Mouse (Mus musculus) ES-E14 (cell line): ENCODE measurements around the gene Slc30a3. TPM values are rescaled to one million over a fixed set of nuclear protein-coding genes. Genes with fewer than 3 reads are reported as not detected.

Experiments used
- DNase-seq: peaks from one replicate; pipeline ENCODE4 v3.0.0-alpha.2; 2013; ENCODE audit warnings: low read depth, low spot score
- H3K27ac ChIP-seq: 2 replicates; pipeline ENCODE4 v1.5.1; 2012; ENCODE audit warnings: low read depth, mild to moderate bottlenecking, low read length, moderate library complexity, mixed read lengths; ENCODE audit not compliant: poor library complexity, insufficient read depth, severe bottlenecking
- H3K36me3 ChIP-seq: 2 replicates; pipeline ENCODE4 v1.6.1; 2012; ENCODE audit warnings: mild to moderate bottlenecking, low read length, moderate library complexity, mixed read lengths; ENCODE audit not compliant: control insufficient read depth, poor library complexity, insufficient read depth, severe bottlenecking
- H3K4me1 ChIP-seq, 2 experiments: fragments of 150-350 bp in 1 of 2; sonication (generic) in 1 of 2; 2 replicates each; pipeline ENCODE4 v1.6.1; 2012; ENCODE audit warnings: low read length in 2 of 2, mild to moderate bottlenecking in 1 of 2, mixed read lengths in 1 of 2; ENCODE audit not compliant: control insufficient read depth in 2 of 2, insufficient read depth in 2 of 2, poor library complexity in 1 of 2
- H3K4me3 ChIP-seq, 2 experiments: fragments of 150-350 bp in 1 of 2; sonication (generic) in 1 of 2; 2 replicates each; pipeline ENCODE4 v1.5.1; 2012; ENCODE audit warnings: low read length in 2 of 2, low read depth in 1 of 2, mild to moderate bottlenecking in 1 of 2, mixed read lengths in 1 of 2; ENCODE audit not compliant: insufficient read depth in 1 of 2, poor library complexity in 1 of 2, severe bottlenecking in 1 of 2
- H3K9ac ChIP-seq: 2 replicates; pipeline ENCODE4 v1.6.1; 2012; ENCODE audit warnings: low read depth, mild to moderate bottlenecking, low read length, mixed read lengths; ENCODE audit not compliant: poor library complexity, insufficient read depth, severe bottlenecking
- H3K9me3 ChIP-seq: fragments of 150-350 bp; sonication (generic); 2 replicates; pipeline ENCODE4 v1.6.1; 2012; ENCODE audit warnings: low read depth, mild to moderate bottlenecking, low read length; ENCODE audit not compliant: control insufficient read depth, insufficient read depth
- CHD2 ChIP-seq: IDR thresholded peaks from 2 replicates; pipeline ENCODE4 v1.6.1; 2014; ENCODE audit warnings: mild to moderate bottlenecking, low read depth, low read length, inconsistent platforms
- HCFC1 ChIP-seq: IDR thresholded peaks from 2 replicates; pipeline ENCODE4 v1.6.1; 2012; ENCODE audit warnings: low read length, inconsistent platforms, borderline replicate concordance; ENCODE audit not compliant: insufficient read depth
- MAFK ChIP-seq: IDR thresholded peaks from 2 replicates; pipeline ENCODE4 v1.6.1; 2014; ENCODE audit warnings: mild to moderate bottlenecking, low read depth, low read length, inconsistent platforms; ENCODE audit not compliant: insufficient read depth
- ZC3H11A ChIP-seq: IDR thresholded peaks from 2 replicates; pipeline ENCODE4 v1.6.1; 2012; ENCODE audit warnings: low read depth, mild to moderate bottlenecking, inconsistent platforms, low read length, borderline replicate concordance
- ZNF384 ChIP-seq: IDR thresholded peaks from 2 replicates; pipeline ENCODE4 v1.6.1; 2012; ENCODE audit warnings: low read depth, low read length, inconsistent platforms
- in situ Hi-C, 2 experiments: fragments of 600-800 bp; cut with MboI; formaldehyde crosslinking; loops; one replicate each; pipeline ENCODE4 v1.15.1; 2025; ENCODE audit warnings: low sequenced_read_pairs in 2 of 2, inconsistent platforms in 1 of 2; ENCODE audit not compliant: unreplicated experiment in 2 of 2
- total RNA-seq: library from RNA; depleted of rRNA; stranded (reverse); fragments of 300-350 nt; gene quantifications from 2 replicates; pipeline ENCODE4 v1.2.3, GENCODE M21; 2012

Gene Slc30a3
- total RNA-seq, 1 experiment: 1.5 TPM

DNA sequence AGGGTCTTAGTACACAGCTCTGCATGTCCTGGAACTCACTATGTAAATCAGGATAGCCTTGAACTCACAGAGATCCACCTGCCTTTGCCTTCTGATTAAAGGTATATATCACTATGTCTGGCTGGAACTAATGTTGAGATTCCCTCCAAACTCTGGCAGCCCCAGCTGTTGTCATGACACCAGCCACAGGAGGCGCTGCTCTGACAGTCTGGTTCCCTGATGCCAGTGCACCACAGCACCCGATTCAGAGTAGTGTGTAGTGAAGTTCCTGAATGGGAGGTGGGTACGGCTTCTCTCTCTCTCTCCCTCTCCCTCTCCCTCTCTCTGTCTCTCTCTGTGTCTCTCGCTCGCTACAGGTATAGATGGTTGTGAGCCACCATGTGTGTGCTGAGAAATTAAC, 25.7 kb downstream of the Slc30a3 start:
- Histone ChIP-seq H3K36me3 (peaks cover 15% of the 10 kb centered on the region), H3K4me3 (no peak overlapping the region), H3K9me3 (no peaks in the 10 kb centered on the region), H3K4me1 (no peaks in the 10 kb centered on the region), H3K27ac (no peak overlapping the region), H3K9ac (no peak overlapping the region)
- in situ Hi-C loops: no loop called here
- DNase-seq: no peak
- no peak for TF ChIP-seq HCFC1
- TF ChIP-seq ZNF384: no peak

DNA sequence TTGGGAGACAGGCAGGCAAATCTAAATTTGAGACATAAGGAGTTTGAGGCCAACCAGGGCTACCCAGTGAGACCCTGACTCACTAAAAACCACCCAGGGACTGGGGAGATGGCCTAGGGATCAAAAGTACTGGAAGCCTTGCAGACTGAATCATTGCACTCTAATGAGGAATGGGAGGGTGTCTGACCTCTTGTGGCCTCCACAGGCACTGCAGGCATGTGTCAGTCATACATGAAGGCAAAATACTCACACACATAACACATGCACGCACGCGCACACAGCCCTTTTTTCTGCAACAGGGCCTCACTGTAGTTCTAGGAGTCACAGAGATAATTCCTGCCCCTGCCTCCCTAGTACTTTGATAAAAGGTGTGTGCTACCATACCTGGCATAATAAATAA, 26.7 kb downstream of the Slc30a3 start:
- DNase-seq: no peak
- Histone ChIP-seq H3K27ac (no peak overlapping the region), H3K9me3 (no peaks in the 10 kb centered on the region), H3K9ac (no peak overlapping the region), H3K4me1 (peaks cover 0 to 2% of the 10 kb centered on the region in 2 experiments; a peak in 1 of 4 replicates), H3K4me3 (no peak overlapping the region), H3K36me3 (peaks cover 24% of the 10 kb centered on the region)
- no peak for TF ChIP-seq HCFC1
- TF ChIP-seq ZNF384: no peak
- no peak for TF ChIP-seq CHD2
- TF ChIP-seq MAFK: no peak
- no peak for TF ChIP-seq ZC3H11A
- in situ Hi-C loops: no loop called here

DNA sequence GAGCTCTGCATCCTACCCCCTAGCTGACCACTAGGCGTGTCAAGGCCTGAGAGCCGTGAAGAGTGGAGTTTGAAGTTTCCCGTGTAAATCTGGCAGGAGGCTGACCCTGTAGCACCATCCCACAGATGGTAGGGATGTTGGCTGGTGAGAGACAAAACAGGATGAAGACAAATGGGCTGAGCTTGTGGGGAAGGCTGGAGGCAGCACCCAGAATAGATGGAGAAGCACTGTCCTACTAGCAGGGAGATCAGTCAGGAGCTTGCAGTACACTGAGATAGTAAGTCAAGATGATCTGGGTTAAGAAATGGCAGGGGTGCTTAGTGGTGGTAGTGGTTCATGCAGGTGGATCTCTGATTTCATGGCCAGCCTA, 27.3 kb downstream of the Slc30a3 start:
- Histone ChIP-seq H3K9me3 (no peaks in the 10 kb centered on the region), H3K9ac (no peak overlapping the region), H3K4me1 (peaks cover 0 to 2% of the 10 kb centered on the region in 2 experiments; a peak in 1 of 4 replicates), H3K4me3 (no peak overlapping the region), H3K27ac (no peak overlapping the region), H3K36me3 (peaks cover 30% of the 10 kb centered on the region)
- in situ Hi-C loops: no loop called here
- no peak for TF ChIP-seq ZNF384
- TF ChIP-seq MAFK: no peak
- TF ChIP-seq HCFC1: no peak
- no peak for TF ChIP-seq ZC3H11A
- no peak for TF ChIP-seq CHD2
- DNase-seq: no peak

DNA sequence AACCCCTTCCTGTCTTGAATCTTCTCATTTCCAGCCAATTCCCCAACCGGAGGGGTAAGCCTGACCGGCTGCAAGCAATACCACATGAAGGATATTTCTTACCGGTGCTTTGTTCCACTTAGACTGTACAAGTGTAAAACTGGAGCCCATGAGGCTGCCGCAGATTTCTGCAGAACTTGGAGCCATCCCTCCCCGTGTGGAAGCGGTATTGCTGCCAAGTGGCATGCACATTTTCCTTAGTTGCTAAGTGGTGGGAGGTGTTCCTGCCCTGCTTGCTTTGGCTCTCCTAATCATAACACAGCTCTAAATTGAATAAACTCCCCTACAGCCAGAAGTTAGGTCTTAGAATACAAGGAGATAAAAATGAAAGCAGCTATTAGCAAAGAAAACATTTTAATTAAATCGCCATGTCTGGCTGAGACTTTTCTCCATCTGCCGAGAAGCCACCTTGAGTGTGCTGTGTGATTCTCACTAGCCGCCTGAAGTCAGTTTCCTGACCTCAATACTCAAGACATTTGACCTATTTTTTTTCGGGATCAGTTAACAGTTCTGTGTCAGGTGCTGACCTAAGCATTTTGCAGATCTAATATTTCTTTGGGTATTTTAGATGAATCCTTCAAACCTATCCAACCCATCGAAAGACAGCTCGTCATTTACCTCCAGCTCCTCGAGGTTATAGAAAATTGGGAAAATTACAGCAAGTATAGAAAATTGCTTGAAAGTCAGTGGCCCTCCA, 27.8 kb downstream of the Slc30a3 start:
- no peak overlapping the region for H3K4me3 ChIP-seq
- H3K36me3 ChIP-seq: peaks cover 36% of the 10 kb centered on the region
- TF ChIP-seq HCFC1 (no peak), ZC3H11A (no peak), MAFK (peak; percentile 39), ZNF384 (no peak)
- peaks cover 0 to 2% of the 10 kb centered on the region in 2 experiments; a peak in 1 of 4 replicates for H3K4me1 ChIP-seq
- no peaks in the 10 kb centered on the region for H3K9me3 ChIP-seq
- no peak overlapping the region for H3K27ac ChIP-seq
- in situ Hi-C loops: no loop called here
- no peak for DNase-seq
- H3K9ac ChIP-seq: no peak overlapping the region

DNA sequence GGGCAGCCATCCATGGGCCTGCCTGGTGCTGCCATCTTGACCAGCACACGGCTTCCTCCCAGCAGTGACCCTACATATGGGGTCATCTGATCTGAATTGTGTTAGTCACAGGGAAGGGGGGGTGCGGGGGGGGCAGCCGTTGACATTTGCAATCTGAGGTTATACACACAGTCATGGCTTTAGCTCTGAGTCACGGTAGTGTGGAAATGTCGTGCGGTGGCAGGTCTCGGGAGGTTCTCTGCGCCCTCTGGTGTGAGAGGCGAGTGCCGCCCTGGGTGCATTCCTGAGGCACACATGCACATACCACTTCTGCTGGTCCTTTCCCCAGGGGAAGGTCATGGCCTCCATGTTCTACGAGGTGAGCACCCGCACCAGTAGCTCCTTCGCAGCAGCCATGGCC, 31.7 kb downstream of the Slc30a3 start:
- TF ChIP-seq ZC3H11A: no peak
- TF ChIP-seq HCFC1: no peak
- TF ChIP-seq CHD2: no peak
- TF ChIP-seq MAFK: no peak
- TF ChIP-seq ZNF384: no peak
- H3K4me3 ChIP-seq: no peak overlapping the region
- H3K36me3 ChIP-seq: peaks cover 73% of the 10 kb centered on the region
- in situ Hi-C loops: no loop called here
- H3K9ac ChIP-seq: no peak overlapping the region
- no peaks in the 10 kb centered on the region for H3K9me3 ChIP-seq
- no peak overlapping the region for H3K27ac ChIP-seq
- no peak for DNase-seq
- H3K4me1 ChIP-seq: peaks cover 0 to 2% of the 10 kb centered on the region in 2 experiments; a peak in 1 of 4 replicates
